Mouse (Mus musculus) spleen, adult 18-20 months (tissue): ENCODE data around the gene Pcca.

Source experiments
- DNase-seq, 2 experiments: peaks; one replicate each; pipeline ENCODE4 v3.0.0; 2022; ENCODE audit warnings: mixed read lengths in 2 of 2

Pcca gene

DNA sequence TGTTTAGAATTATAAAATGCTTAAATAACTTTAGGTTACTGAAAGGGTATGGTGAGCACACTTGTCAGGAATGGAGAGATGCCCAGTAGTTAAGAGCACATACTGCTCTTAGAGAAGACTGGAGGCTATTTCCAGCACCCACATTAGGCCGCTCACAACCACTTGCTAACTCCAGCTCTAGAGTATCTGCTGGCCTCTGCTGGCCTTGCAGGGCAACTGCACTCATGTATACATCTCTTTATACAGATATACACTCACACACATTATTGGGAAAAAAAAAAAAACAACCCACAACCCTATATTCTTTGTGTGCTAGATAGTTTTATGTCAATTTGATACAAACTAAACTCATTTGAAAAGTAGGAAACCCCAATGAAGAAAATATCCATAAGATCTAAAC is 217.4 kb downstream of the Pcca start:
- DNase-seq, result no peak

DNA sequence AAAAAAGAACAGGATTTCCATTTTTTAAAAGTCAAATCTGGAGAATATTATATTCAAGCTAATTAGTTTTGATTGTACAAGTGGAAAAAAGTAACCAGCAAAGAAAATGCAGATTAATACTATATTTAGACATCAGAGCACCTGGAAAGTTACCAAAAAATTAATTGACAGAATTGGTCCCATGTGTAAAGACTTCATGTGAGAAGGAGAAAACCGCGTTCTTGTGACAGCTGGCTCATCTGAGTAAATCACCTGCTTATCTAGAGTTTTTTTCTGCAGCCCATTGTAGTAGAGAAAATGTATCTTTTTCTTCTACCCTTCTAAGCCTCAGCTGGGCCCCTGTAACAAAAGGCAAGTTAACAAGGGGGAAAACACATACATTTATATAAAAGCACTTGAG is 219.2 kb downstream of the Pcca start:
- no peak for DNase-seq

DNA sequence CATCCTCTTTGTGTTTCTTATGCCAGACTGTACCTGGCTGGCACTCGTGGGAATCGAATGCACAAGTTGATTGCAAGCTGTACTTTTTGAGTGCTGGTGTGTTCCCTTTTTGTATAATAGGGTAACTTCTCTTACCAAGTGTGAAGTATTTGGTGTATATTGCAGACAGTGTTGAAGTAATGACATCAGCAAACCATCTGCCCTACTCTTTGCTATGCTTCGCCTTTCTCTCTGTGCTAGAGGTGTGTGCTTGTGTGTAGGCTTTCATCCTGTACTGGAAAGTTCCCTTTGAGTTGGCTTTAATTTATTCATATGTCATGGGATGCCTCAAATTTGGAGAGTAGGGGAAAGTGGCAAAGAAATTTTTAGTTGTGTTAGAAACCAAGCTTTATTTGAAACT is 220.2 kb downstream of the Pcca start:
- DNase-seq, result no peak

DNA sequence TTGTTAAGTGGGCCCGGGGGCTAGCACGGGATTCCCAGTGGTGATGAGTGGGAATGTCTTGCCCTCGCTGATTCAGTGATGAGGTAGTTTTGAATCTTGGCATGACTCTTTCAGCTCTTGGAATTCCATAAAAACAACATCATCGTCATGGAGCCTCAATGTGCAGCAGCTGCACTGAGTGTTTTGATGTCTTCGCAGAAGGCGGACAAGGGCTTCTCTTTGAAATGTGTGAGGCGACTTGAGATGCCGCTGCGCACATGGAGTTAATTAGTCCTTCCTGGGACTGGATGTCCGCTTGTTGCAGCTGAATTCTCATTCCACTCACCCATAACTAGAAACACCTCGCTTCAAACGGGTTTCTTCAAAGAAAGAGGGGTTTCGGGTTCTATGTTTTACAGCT is 221.4 kb downstream of the Pcca start:
- DNase-seq, result no peak

DNA sequence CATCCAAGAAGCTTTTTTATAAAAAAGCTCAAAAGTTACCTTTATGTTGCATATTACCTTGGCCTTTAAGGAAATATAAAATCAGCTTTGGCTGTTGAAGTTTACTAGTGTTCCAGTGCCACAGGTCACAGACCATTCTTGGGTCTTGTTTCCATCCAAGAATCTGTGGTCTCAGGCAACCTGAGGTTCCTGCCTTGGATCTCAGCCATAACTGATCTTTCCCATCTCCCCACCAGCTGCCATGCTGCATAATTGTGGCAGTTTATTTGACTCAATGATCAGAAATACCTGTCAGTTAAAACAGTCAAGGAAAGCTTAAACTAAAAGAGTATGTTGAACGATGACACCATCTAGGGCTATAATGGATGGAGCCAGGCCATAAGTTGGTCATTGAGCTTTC is 222.5 kb downstream of the Pcca start:
- no peak for DNase-seq

DNA sequence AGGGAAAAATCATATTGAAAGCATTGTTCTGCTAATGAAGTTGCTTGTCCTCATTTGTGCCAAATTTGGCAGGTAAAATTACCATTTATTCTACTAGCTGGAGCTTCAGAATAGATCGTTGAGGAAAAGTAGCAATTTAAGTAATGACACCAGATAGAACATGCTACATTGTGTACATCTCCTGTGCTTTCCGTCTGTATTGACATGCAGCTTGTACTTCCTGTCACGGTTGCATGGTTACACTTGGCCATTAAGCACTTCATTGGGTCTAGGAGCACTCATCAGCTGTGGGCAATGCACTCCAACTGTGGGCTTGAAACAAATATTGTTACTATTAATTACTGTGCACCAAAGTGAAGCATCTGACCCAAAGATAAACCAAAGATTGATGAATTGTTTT is 225.8 kb downstream of the Pcca start:
- DNase-seq, result no peak

DNA sequence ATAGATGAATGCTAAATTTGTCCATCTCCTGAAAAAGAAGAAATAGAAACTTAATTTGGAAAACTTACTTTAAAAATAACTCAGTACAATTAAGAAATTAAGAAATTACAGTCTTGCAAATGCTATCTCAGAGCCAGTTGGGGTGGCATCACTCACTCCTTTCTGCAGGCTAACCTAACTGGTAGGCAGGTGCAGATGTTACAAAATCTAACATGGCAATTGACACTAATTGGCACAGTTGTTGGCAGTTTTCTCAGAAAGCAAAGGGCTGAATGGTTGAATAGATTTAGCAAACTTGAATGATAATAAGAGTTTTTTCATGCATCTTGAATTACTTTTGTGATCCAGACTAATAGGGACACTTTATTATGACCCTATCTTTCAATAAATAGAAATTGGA is 226.7 kb downstream of the Pcca start:
- DNase-seq, result no peak

DNA sequence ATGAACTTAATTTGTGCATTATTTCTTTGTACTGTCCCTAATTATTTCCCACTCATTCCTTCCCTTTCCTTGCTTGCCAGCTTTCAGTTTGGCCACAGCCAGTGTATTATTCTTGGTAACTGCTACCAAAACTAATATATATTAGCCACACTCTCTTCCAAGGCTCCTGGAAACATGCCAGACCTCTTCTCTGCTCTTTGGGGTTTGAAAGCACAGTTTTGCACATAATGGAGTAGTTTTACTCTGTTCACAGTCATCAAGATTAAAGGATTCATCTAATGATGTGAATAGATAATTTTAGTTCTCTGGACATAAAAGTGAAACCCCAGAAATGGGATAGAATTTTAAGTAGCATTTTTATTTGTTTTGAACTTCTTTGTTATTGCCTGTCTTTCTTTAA is 228.5 kb downstream of the Pcca start:
- no peak for DNase-seq

DNA sequence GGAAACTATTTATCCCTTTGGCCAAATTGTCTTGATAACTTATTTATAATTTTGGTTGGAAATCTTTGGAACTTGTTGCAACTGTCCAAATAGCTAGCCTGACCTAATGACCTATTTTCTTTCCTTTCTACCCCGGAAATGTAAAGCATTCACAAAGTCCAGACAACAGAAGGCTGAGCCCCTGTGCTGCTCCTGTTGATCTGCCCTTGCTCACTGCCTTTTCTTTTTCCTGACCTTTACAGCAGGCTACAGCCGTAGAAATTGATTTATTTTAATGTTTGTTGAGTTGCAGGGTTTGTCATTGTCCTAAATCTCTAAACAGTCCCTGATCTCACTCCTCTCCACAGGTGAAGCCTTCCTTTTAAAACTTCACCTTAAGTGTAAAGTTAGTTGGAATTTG is 231.8 kb downstream of the Pcca start:
- DNase-seq, result no peak

DNA sequence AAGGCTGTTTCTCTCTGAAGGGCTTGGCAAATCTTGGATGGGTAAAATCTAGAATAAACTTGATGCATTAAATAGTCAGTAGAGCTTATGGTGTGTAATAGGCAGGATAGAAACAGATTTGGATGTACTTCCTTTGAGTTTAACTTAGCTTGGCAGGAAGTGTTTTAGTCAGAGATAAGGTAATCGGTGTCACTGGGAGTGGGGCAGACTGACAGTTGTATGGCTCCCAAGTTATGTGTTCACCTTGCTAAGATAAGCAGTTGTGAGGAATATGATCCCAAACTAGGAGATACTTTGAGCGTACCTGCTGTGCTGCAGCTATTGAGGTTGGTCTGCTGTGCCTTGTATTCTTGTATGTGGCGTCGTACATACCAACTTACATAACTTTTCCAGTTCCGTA is 232.3 kb downstream of the Pcca start:
- DNase-seq, result no peak

DNA sequence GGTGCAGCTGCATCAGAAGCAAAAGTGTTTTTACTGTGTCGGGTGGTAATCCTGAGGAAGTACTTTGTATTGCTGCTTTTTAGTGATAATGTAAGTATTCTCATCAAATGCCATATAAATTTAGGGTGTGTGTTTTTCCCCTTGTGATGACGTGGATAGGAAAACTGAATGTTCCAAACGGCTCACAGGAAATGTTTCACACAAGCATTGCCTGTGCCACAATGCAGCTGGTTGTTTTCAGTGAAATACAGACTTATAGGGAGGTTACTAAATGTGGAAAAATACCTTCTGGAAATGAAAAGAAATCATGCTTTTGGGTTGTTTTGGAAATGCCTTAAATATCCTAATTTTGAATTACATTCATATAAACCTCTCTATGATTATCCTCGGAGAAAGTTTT is 250.6 kb downstream of the Pcca start:
- no peak for DNase-seq

DNA sequence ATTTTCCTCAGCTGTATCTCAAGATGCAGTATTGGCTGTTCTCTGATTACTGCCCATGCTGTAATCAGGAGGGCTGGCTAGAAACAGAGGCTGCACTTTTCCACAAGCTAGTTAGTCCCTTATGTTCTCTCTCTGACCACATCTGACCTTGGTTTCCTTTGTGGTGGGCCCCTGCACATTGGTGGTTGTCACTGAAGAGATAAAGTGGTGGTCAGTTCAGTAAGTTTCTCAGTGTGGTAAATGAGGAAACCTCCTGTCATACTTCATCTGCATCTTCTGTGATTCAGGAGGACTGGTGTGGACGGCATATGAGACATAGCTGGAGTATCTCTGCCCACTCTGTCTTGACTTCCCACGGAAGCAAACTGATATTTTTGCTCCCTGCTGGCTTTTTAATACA is 254.1 kb downstream of the Pcca start:
- no peak for DNase-seq

DNA sequence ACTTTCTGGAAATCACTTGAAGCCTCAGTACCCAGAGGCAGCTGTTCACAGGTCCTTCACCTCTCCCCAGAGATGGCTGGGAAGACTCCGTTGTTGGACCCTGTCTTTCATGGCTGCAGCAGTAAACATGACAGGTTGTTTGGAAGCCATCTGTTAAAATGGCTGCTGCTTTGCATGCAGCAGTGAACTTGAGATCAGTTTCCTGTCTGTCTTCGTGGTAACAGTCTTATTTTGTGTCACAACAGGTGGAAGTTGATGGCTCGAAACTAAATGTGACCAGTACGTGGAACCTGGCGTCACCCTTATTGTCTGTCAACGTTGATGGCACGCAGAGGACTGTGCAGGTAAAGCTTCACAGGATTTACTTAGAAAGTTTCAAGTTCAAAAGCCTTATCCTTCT is 256.0 kb downstream of the Pcca start:
- DNase-seq, result no peak

DNA sequence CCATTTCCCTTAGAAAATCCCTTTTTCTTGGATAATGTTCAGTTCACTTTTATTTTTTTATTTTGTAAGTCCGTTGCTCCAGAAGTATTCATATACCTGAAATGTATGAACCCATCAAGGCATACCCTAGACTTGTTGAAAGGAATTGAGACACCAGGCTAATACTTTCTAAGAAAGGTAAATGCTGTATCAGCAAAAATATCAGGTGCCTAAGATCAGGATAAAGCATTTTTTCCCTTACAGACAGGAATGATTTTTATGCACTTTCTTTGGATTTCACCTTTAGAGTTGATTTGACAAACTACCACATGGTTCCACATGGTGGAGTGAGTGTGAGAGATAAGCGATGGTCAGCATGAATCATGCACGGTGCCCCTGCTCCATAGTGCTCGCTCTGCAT is 259.2 kb downstream of the Pcca start:
- DNase-seq, result no peak

DNA sequence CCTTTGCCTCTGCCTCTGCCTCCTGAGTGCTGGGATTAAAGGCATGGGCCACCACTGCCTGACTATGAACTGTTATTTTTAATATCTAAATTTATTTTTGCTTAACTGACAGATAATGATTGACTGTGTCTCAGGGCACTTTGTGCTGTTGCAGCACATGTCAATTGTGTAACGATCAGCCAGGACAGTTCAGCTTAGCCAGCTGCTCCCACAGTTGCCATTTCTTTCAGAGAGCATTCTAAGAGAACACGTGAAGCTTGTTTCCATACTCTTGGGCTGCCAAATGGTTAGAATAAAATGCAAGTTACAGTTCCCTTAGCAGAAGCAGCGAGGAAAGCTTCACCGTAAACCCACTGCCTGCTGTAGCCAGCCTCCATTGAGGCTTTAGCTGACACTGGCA is 266.2 kb downstream of the Pcca start:
- DNase-seq, result no peak

DNA sequence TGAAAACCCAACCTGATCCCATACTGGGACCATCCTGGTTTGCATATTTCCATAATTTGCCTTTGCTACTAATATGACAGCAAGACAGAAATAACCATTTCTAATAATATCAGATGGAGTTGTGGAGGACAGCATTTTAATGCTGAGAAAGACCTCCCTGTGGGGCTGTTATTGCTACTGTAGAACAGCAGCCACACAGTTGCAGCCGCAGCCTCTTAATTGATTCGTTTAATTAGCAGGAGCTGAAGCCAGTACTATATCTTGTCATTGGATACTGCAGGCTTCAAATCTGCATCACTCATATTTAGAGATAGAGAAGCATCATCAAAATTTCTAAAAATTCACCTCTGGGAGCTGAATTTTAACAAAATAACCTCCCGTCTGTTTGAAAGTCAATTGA is 286.9 kb downstream of the Pcca start:
- DNase-seq, result no peak

DNA sequence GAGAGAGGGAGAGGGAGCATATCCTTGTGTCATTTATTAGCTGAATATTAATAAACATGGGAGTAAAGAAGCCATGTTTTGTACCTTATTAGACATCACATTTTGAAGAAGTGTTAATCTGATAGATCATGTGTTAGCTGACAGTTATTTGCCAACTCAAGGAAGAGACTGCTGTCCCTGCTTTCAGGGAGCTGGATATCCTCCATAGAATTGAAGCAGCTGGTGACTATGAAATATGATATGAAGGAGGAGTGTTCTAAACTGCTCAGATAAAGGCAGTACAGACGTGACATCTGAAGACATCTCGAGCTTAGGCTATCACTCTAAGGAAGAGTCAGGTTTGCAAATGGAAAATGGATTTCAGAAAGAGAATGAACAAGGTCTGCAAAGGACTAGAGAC is 289.7 kb downstream of the Pcca start:
- DNase-seq, result no peak

DNA sequence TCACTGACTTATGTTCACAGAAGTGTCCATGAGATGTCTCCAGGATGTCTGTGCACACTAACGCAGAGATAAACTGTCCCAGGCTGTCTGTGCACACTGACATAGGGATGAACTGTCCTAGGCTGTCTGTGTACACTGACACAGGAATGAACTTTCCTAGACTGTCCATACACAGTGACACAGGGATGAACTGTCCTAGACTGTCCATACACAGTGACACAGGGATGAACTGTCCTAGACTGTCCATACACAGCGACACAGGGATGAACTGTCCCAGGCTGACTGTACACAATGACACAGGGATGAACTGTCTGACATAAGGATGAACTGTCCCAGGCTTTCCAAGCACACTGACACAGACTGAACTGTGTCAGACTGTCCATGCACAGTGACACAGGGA is 291.3 kb downstream of the Pcca start:
- DNase-seq, result no peak

DNA sequence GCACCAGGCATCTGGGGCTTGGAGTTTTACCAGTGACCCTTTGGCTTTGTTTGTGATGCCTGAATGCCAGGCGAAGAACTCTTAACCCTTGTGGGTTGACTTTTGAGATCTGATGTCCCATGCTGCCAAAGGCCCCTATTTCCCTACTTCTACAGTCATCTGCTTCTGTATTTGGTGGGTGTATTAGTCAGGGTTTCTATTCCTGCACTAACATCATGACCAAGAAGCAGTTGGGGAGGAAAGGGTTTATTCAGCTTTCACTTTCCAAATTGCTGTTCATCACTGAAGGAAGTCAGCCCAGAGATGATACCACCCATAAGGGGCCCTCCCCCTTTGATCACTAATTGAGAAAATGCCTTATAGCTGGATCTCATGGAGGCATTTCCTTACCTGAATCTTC is 296.3 kb downstream of the Pcca start:
- DNase-seq, result no peak

DNA sequence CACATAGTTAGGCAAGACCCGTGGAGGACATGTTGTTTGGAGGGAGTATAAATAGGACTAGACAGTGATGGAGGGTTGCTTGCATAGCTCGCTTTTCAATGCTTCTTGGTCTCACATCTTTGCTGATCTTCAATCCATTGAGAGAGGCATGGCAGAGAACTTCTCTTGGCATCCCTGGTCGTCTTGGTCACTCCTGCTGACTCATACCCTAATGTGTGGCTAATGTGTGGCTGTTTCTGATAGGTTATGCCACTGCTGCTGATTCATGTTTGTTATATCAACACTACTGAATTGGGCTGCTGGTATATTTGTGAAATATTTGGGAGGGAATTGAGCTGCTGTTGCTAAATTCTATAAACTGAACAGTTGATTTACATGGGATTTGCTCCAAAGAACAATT is 299.5 kb downstream of the Pcca start:
- no peak for DNase-seq

DNA sequence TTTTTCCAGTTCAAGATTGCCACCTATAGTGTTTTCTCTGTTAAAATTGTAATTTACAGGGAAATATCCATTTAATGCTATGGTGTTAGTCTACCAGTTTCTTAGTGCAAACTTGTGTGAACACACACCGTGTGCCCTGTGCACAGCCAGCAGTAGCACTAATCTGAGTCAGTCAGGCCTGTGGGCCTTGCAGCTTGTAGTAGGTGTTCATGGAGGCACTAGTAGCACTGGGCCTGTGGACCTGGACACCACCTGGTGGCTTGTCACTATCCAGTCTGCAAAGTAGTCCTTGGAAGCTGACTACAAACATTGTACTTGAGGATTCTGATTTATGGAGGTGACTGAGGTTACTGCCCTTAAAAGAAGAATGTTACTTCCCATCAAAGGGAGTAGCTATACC is 300.6 kb downstream of the Pcca start:
- no peak for DNase-seq

DNA sequence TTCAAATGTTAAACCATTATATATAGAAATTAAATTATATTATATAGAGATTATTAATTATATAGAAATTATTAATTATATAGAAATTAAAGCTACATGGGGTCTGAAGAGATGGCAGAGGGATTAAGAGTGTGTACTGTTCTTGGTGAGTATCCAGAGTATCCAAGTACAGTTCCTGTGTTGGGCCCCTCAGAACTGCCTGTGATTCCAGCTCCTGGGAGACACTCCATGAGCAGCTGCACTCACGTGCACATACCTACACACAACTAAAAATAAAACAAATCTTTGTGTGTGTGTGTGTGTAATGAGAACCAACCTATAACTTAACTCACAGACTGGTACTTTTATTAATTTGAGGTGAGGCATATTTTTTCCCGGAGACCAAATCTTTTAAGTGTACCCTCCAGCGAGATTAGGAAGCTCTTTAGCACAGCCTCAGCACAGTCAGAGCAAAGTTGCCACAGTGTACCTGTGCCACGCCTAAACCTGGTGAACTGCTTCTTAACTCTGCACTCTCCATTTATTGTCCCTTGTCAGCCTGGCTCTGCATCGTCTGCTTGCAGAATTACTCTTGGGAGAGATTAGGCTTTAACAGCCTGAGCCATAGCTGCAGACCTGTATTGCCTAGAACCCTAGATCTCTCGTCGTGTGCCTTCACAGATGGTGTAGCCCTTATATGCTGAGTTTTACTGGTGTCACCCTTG is 301.5 kb downstream of the Pcca start:
- no peak for DNase-seq

DNA sequence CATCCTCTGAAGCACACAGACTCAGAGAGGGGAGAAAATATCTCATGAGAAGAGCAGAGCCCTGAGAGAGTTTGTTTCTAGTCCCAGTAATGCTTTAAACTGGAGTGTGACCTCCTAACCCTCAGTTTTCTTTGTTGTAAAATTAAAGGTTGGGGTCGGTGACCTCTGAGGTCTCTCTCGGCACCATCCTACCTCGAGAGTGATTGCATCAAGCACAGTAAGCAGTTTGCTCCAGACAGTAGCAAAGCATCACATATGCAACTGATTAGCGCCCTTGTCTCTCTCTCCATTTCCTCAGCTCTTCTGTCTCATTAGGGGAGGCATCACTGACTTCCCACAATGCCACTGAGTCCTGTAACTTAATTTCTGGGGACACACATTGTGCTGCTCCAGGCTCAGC is 302.1 kb downstream of the Pcca start:
- DNase-seq, result no peak

DNA sequence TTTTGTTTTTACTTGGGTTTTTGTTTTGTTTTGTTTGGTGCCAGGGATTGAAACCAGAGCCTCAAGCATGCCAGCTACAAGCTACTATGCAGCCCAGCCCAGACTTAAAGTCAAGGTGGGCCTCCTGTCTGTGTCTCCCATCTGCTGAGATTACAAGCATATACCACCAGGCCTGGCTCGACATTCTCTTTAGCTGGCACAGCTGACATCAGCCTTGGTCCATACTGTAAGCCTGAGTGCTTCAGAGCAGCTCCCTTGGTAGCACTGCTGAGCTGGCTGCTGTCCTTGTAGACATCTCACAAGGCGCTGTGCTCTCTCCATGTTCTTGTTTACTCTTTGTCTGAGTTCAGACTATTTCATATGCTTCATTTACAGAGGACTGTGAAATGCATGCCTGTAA is 302.9 kb downstream of the Pcca start:
- no peak for DNase-seq

DNA sequence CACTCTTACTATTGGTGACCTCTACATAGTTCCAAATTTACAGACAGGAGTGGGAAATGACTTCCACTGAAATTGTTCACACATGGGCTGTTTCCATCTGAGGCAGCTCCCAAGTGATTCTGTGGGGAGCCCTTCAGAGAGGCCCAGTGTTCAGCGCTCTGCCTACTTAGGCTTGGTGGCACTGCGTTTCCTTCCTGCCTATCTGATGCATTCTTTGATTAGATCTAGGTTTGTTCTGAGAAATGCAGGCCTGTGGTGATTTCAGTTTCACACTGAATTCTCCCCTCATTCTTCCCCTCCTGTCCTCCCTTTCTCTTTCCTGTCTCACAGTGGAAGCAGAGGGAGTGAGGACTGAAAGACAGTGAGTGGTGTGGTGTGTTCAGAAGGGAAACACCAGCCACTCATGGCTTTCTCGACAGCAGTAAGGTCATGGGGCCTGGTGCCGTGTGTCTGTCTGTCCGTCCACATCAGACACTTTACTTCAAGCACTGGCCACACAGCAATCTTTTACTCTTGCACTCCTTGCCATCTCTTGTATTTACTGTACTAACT is 318.5 kb downstream of the Pcca start:
- DNase-seq, result no peak

DNA sequence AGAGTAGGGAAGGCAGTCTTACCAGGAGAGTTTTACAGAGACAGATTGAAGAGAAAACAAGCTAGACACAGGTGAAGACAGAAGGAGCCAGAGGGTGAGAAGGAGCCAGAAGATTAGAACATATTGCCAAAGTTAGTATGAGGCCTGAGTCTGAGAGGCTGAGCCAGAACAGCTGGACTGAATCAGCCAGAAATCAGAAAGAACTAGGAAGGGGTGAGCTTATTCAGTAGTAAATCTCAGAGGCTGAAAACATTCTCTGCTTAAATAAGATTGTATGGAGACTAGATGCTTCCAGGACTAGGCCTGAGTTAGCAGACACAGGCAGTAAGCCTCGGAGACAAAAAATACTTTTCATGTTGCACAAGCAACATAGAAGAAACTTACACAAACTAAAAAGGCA is 325.7 kb downstream of the Pcca start:
- DNase-seq, result no peak
